Mouse (Mus musculus): ENCODE measurements around the gene Prr36. TPM values are rescaled to one million over a fixed set of nuclear protein-coding genes. Genes with fewer than 3 reads are reported as not detected.

Gene Prr36
- polyA plus RNA-seq, 1 experiment = 0.18 TPM

DNA sequence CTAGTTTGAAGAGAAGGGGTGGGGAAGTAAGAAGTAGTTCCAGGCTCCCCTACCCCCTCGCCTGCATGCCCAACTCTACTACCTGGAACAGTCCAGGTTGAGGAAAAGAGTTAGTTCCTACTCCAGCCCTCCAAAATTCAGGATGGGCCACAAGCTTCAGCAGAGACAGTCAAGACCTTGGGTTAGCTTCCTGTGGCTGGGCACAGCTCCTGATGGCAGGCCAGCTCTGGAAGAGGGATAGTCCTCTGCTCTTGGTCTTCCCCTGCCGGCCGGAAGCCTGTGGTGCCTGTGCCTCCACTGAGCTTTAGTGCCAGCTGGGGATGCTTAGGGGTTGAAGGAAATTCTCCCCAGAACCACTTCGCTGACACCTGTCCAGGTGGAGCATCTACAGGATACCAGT lies 9.1 kb upstream of the Prr36 start:
- no peaks in the 10 kb centered on the region for H3K36me3 ChIP-seq (ENCODE audit: control insufficient read depth, insufficient read depth)
- H3K4me3 ChIP-seq (ENCODE audit: insufficient read depth, poor library complexity, severe bottlenecking) = no peak overlapping the region
- TF ChIP-seq MYOD1 (IDR thresholded peaks at IDR 0.05; ENCODE audit: control insufficient read depth, insufficient read length, low read depth) (no peak), MAX (IDR thresholded peaks at IDR 0.05) (no peak), USF1 (IDR thresholded peaks at IDR 0.05; ENCODE audit: low read depth) (no peak), CTCF (IDR thresholded peaks at IDR 0.05; ENCODE audit: control insufficient read depth, insufficient read depth, insufficient read length) (no peak), CEBPB (IDR thresholded peaks at IDR 0.05; ENCODE audit: low read depth) (no peak), MYOG (IDR thresholded peaks at IDR 0.05; ENCODE audit: control insufficient read depth, extremely low read depth, insufficient read length) (no peak), FOSL1 (IDR thresholded peaks at IDR 0.05; ENCODE audit: insufficient read depth, low read length, poor library complexity, severe bottlenecking) (no peak)
- no peaks in the 10 kb centered on the region for H3K27me3 ChIP-seq (ENCODE audit: control insufficient read depth, insufficient read depth, insufficient read length)
- H3K79me2 ChIP-seq (ENCODE audit: control insufficient read depth, insufficient read depth) = no peaks in the 10 kb centered on the region
- no peak overlapping the region for H3ac ChIP-seq (ENCODE audit: control insufficient read depth, insufficient read length, low read depth)
- H3K79me3 ChIP-seq (ENCODE audit: low read depth) = no peaks in the 10 kb centered on the region

DNA sequence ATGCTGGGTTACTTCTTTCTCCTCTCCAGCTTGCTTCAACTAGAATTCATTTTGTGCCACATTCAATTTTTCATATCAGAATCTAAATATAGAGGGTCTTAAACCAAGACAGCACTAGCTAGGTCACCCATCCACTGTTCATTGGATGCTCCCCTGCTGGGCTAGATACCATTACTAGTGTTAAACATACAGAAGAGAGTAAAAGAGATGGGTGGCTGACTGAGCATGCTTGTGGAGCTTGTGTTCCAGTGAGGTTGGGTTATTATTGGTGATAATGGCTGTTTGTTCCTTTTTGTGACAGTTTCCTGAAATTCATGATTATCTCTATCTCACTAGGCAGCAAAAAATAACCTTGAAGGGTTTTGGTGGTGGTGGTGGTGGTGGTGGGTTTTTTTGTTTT lies 4.8 kb upstream of the Prr36 start:
- no peaks in the 10 kb centered on the region for H3K79me2 ChIP-seq (ENCODE audit: control insufficient read depth, insufficient read depth)
- no peak for TF ChIP-seq MYOG (IDR thresholded peaks at IDR 0.05; ENCODE audit: control insufficient read depth, extremely low read depth, insufficient read length)
- no peak overlapping the region for H3ac ChIP-seq (ENCODE audit: control insufficient read depth, insufficient read length, low read depth)
- H3K4me3 ChIP-seq (ENCODE audit: insufficient read depth, poor library complexity, severe bottlenecking) = no peak overlapping the region
- no peaks in the 10 kb centered on the region for H3K36me3 ChIP-seq (ENCODE audit: control insufficient read depth, insufficient read depth)
- H3K79me3 ChIP-seq (ENCODE audit: low read depth) = no peaks in the 10 kb centered on the region
- peaks cover 2% of the 10 kb centered on the region for H3K27me3 ChIP-seq (ENCODE audit: control insufficient read depth, insufficient read depth, insufficient read length)

DNA sequence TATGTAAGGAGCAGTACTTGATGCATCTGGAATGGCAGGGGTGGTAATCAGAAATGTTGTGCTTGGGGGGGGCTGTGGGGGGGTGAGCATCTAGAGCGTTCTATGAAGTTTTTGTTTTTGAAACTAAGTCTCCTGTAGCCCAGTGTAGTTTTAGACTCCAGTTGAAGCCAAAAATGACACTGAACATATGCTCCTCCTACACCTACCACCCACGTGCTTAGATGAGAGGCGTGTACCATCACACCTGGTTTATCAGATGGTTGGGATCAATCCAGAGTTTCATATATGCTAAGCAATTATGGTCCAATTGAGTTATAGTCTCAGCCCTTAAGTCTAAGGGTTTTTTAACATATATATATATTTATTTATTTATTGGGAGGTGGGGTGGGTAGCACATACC lies 2.4 kb upstream of the Prr36 start:
- Histone ChIP-seq H3K79me3 (ENCODE audit: low read depth) (no peaks in the 10 kb centered on the region), H3K79me2 (ENCODE audit: control insufficient read depth, insufficient read depth) (no peaks in the 10 kb centered on the region), H3ac (ENCODE audit: control insufficient read depth, insufficient read length, low read depth) (no peak overlapping the region), H3K36me3 (ENCODE audit: control insufficient read depth, insufficient read depth) (no peaks in the 10 kb centered on the region), H3K27me3 (ENCODE audit: control insufficient read depth, insufficient read depth, insufficient read length) (peaks cover 10% of the 10 kb centered on the region), H3K4me3 (ENCODE audit: insufficient read depth, poor library complexity, severe bottlenecking) (no peak overlapping the region)
- TF ChIP-seq CEBPB (IDR thresholded peaks at IDR 0.05; ENCODE audit: low read depth) = no peak
- TF ChIP-seq MAX (IDR thresholded peaks at IDR 0.05) = no peak

DNA sequence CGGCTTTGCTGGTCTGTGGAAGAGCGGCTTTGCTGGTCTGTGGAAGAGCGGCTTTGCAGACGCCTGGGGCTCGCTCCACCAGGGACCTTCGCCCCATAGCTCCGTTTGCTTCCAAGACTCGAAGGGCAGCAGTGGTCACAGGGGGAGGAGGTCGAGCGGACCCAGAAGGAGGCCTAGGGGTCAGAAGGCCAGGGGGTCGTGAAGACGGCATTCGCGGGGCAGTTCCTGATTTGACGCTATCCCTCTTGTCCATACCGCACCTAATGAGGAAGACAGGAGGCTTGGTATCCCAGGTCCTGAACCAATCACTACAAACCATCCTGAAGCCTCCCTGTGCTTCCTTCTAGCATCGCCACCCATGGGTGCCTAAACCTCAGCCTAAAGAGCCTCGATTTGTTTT lies 963 bp downstream of the Prr36 start:
- H3K27me3 ChIP-seq (ENCODE audit: control insufficient read depth, insufficient read depth, insufficient read length) = peaks cover 10% of the 10 kb centered on the region

DNA sequence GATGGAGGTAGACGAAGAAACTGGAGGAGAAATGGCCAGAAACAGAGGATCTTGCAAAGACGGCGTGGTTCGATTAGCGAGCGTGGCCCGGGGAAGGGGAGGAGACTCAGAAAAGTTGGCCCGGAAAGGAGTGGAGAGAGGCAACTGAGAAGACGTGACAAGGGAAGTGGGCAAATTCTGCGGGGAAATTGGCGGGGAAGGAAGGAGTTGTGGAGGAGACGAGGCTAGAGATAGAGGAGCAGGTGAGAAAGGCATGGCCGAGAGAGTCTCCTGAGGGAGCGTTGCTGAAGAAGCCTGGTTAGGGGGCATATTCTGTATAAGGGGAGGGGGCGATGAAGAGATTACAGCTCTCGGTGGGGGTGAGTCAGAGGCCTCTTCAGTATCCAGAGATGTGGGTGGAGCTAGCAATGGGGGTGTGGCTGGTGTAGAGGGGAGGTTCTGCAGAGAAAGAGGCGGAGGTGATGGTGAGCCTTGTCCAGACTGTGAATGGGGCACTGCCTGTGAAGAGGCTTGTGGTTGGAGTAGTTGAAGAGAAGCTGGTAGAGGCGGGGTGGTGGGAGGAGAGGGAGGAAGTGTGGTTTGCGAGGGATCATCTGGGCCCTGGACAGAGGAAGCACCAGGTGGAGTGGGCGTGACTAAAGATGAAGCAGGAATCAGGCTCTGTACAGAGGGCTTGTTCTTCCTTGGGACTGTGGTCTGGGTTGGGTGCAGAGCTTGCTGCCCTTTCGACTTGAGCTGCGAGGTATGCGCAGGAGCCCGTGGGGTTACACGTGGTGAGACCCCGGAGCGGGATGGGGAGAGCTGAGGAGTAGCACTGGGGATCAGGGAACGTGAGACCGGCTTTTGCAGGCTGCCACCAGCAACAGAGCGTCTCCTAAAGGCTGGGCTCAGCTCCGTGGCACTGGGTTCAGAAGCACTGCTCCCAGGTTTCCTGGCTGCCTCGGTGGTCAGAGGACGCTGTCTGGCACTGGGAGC lies 3.0 kb downstream of the Prr36 start:
- Histone ChIP-seq H3K27me3 (ENCODE audit: control insufficient read depth, insufficient read depth, insufficient read length) (peaks cover 10% of the 10 kb centered on the region), H3K36me3 (ENCODE audit: control insufficient read depth, insufficient read depth) (no peaks in the 10 kb centered on the region)

More for the DNA sequence above, 963 bp downstream of the Prr36 start:
- H3ac ChIP-seq (ENCODE audit: control insufficient read depth, insufficient read length, low read depth) = no peak overlapping the region
- H3K79me3 ChIP-seq (ENCODE audit: low read depth) = no peaks in the 10 kb centered on the region
- TF ChIP-seq FOSL1 (IDR thresholded peaks at IDR 0.05; ENCODE audit: insufficient read depth, low read length, poor library complexity, severe bottlenecking) (no peak), MYOD1 (IDR thresholded peaks at IDR 0.05; ENCODE audit: control insufficient read depth, insufficient read length, low read depth) (no peak), CEBPB (IDR thresholded peaks at IDR 0.05; ENCODE audit: low read depth) (no peak), CTCF (IDR thresholded peaks at IDR 0.05; ENCODE audit: control insufficient read depth, insufficient read depth, insufficient read length) (no peak), MYOG (IDR thresholded peaks at IDR 0.05; ENCODE audit: control insufficient read depth, extremely low read depth, insufficient read length) (no peak)
- H3K36me3 ChIP-seq (ENCODE audit: control insufficient read depth, insufficient read depth) = no peaks in the 10 kb centered on the region
- H3K4me3 ChIP-seq (ENCODE audit: insufficient read depth, poor library complexity, severe bottlenecking) = no peak overlapping the region
- H3K79me2 ChIP-seq (ENCODE audit: control insufficient read depth, insufficient read depth) = no peaks in the 10 kb centered on the region

More for the DNA sequence above, 3.0 kb downstream of the Prr36 start:
- Histone ChIP-seq H3K79me3 (ENCODE audit: low read depth) (no peaks in the 10 kb centered on the region), H3K4me3 (ENCODE audit: insufficient read depth, poor library complexity, severe bottlenecking) (no peak overlapping the region), H3K79me2 (ENCODE audit: control insufficient read depth, insufficient read depth) (no peaks in the 10 kb centered on the region), H3ac (ENCODE audit: control insufficient read depth, insufficient read length, low read depth) (no peak overlapping the region)
- no peak for TF ChIP-seq CEBPB (IDR thresholded peaks at IDR 0.05; ENCODE audit: low read depth)
- no peak for TF ChIP-seq USF1 (IDR thresholded peaks at IDR 0.05; ENCODE audit: low read depth)
- no peak for TF ChIP-seq MYOG (IDR thresholded peaks at IDR 0.05; ENCODE audit: control insufficient read depth, extremely low read depth, insufficient read length)
- TF ChIP-seq MYOD1 (IDR thresholded peaks at IDR 0.05; ENCODE audit: control insufficient read depth, insufficient read length, low read depth) = no peak
- TF ChIP-seq MAX (IDR thresholded peaks at IDR 0.05) = no peak
- no peak for TF ChIP-seq FOSL1 (IDR thresholded peaks at IDR 0.05; ENCODE audit: insufficient read depth, low read length, poor library complexity, severe bottlenecking)
- no peak for TF ChIP-seq CTCF (IDR thresholded peaks at IDR 0.05; ENCODE audit: control insufficient read depth, insufficient read depth, insufficient read length)

All from C2C12 (cell line).